Mouse (Mus musculus) kidney, adult 2 months (tissue): ENCODE measurements around the gene Dand5.

ENCODE experiments used
- CTCF ChIP-seq: fragments of 200-500 bp; conservative IDR thresholded peaks from 2 replicates; pipeline ENCODE4 v1.5.1; 2011; ENCODE audit warnings: low read depth, mild to moderate bottlenecking, control low read depth, low read length, moderate library complexity, mixed read lengths; ENCODE audit not compliant: insufficient read depth, insufficient read length
- POLR2A ChIP-seq: fragments of 200-500 bp; IDR thresholded peaks from one replicate; pipeline ENCODE4 v1.6.1; 2011; ENCODE audit warnings: low read depth, low read length, control low read depth

GRCm38 (mm10) chr8:84775621-84776113 lies 47.0 kb downstream of the Dand5 start:
- TF ChIP-seq CTCF (no peak), POLR2A (no peak)
